Mouse (Mus musculus) layer of hippocampus, postnatal 36 days (tissue): ENCODE data around the gene Dusp2. TPM values are rescaled to one million over a fixed set of nuclear protein-coding genes. Genes with fewer than 3 reads are reported as not detected.

Experiments
- DNase-seq, 2 experiments: peaks; one replicate each; pipeline ENCODE4 v3.0.0; 2022
- total RNA-seq, 2 experiments: library from RNA; stranded (reverse); gene quantifications; 2 replicates each; pipeline ENCODE4 v1.2.3; 2021

Dusp2 gene
- total RNA-seq, 2 experiments from 2014 or later: 0.53 to 1.1 TPM

- DNase-seq: no peak
Measured at GRCm38 (mm10) chr2:127324456-127324855, 11.5 kb upstream of the Dusp2 start.

DNA sequence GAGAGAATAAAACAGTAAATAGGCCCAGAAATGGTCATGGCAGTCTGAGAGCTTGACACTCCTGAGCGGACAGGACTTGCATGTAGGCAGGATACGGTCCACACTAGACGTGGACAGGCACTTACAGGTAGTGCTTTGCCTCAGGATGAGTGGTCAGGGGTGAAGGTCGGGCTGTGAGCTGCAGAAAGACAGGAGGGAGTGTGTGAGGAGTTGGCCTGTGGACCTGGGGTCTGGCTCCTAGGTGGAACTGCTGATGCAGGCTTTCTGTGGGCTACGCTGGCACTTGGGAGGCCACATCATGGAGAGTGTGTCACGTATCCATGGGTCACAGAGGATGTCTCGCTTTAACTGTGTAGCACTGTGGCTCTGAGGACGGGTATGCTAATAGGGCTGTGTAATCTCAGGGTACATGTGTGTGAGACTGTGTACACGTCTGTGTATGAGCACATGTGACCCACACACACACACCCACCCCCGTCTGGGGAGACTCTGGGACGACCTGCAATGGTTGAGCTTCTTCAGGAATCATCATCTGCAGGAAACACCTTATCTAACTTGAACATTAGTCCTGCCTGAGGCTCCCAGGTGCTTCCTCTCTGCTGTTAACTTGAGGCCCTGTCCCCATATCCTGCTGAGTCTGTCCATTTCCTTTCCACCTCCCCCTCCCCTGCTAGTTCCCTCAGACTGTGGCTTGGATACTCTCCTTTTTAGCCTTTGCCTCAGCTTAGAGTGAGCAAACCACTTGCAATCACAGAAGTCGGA, 7.7 kb upstream of the Dusp2 start:
- no peak for DNase-seq

DNA sequence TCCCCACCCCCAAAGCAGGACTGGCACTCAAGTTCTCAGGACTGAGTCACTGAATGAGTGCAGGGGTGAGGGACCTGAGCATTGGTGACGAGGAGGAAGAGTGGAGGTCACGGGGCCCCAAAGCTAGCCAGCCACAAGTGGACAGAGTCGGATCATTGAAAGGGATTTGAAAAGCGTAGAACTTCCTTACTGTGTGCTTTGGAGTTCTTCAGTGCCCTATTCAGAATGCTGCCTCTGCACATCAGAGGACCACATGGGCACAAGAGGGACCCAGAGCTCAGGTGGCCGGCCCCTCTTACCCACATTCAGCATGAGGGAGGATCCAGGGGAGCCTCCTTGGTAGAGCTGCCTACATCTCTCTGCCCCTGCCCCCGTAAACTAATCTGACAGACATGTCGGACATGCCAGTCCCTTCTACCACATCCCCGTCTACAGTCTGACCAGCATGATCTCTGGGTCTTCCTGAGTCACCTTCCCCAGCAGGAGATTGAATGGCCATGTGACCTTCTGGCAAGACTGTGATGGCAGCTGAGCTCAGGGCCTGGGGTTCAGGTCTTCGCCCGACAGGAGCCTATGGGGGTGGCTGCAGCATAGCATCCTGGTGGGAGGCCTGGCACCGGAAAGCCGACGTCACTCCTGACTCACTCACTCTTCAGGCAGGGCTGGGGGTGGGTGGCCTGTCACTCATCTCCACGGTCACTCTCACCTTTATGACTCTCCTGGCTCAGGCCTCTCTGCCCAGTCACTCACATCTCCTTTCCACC, 3.0 kb upstream of the Dusp2 start:
- no peak for DNase-seq

GRCm38 (mm10) chr2:127333945-127334603, 1.9 kb upstream of the Dusp2 start:
- no peak for DNase-seq

- no peak for DNase-seq
Measured at GRCm38 (mm10) chr2:127335078-127335541, 849 bp upstream of the Dusp2 start.

DNA sequence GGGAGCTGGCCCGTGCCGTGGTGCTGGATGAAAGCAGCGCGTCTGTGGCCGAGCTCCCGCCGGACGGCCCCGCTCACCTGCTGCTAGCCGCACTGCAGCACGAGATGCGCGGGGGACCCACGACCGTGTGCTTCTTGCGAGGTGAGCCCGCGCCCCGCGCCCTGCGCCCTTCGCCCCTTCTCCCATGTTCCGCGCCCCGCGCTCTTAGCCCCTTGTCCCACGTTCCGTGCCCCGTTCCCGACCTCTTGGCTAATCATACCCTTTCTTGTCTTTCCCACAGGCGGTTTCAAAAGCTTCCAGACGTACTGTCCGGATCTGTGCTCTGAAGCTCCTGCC, 506 bp downstream of the Dusp2 start:
- DNase-seq: no peak

GRCm38 (mm10) chr2:127336885-127337284, 926 bp downstream of the Dusp2 start:
- no peak for DNase-seq

DNA sequence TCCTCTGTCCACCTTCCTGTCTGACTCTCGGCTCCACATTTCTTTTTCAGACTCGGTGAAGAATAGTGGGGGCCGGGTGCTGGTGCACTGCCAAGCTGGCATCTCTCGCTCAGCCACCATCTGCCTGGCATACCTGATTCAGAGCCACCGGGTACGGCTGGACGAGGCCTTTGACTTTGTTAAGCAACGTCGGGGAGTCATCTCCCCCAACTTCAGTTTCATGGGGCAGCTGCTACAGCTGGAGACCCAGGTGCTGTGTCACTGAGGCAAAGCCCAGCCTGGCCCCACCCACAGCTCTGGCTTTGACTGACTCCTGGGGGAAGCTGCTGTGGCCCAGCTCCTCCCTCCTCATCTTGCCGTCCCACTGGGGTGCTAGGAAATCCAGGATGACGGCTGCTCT, 1.6 kb downstream of the Dusp2 start:
- no peak for DNase-seq

GRCm38 (mm10) chr2:127338012-127338411, 2.1 kb downstream of the Dusp2 start:
- no peak for DNase-seq

- DNase-seq: no peak
Measured at GRCm38 (mm10) chr2:127338416-127338815, 2.5 kb downstream of the Dusp2 start, which contains the start of gene Astl. Gene Astl (plus strand): TSS chr2:127338639.

DNA sequence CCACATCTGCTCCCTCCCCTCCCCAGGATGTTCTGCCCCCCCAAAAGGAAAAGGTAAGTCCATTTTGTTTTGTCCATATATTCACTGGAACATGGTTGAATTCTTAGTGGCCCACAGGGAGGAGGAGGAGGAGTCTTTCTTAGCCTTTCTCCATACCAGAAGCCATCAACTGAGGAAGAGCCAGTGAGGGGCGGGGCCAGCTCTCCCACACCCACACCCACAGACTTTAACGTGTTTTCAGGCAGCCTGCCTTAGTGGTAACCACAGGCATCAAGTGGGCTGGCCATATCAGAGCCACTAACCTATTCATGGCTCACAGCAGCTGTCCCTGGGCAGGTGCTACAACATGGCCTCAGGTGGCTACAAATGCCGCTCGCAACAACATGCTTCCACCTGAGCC, 2.9 kb downstream of the Dusp2 start:
- no peak for DNase-seq

- DNase-seq: no peak
Measured at GRCm38 (mm10) chr2:127339262-127339661, 3.3 kb downstream of the Dusp2 start.

DNA sequence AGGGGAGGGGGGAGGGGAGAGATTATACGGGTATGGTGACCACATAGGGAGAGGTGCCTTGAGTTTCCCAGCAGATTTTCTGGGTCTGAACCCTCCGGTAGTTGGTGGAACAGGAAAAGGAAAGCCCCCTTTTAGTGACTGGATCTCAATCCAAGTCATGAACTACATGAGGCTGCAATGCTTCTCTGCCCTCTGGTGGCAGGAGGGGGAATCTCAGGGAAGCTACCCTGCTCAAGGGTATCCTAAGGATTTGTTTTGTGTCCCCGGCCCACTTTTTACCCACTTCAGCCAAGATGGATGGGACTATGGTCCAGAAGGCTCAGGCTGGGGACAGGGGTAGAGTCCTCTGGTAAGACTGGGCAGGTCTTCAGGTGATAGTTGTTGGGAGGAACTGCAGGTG, 5.2 kb downstream of the Dusp2 start:
- DNase-seq: peak; percentile 28 to 34

GRCm38 (mm10) chr2:127346334-127346733, 10.4 kb downstream of the Dusp2 start:
- DNase-seq: no peak

DNA sequence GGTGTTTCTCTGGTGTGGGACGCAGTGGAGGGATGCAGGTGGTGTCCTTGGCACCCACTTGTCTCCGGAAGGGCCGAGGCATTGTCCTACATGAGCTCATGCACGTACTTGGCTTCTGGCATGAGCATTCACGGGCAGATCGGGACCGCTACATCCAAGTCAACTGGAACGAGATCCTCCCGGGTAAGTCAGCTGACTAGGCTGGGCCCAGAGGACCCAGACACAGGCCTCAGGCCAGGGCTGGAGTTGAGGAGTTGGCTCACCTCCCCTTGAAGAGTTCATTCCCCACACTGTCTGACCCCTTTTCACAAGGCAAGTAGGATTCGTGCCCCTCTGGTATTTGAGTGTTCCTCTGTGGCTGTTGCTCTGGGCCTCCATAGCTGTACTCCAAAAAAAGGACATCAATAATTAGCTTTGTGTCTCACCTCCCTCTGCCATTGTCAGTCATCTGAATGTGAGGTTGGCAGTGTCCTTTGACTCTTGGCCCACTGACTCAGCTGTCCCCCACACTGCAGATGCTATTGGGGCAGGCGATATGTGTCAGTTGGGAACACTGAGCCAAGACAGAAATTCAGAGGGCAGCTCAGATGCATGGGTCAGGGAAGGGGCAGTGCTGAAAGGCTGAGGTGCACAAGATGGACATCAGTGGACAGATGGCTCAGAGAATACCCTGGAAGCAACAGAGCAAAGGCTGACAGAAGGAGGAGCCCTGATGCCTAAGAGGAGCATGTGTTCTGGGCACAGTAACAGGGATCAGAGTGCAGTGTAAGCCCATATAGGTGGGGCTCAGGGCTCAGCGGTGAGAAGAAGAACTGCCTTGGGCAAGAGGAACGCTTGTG, 11.4 kb downstream of the Dusp2 start:
- DNase-seq: no peak

DNA sequence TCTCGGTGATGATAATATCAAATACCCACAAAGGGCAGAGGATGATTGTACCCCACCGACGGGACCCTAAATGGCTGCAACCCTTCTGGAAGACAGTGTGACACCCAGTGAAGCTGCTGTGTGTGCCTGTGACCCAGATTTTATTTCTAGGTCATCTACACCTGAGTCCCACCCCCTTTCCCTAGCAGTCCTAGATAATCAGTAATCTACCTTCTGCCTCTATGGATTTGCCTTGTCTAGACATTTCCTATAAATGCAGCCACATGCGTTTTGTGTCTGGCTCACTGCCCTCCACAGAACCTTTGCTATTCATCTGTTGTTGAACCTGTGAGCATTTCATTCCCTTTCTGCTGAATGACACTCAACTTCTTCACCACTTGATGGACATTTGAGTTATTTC, 17.9 kb downstream of the Dusp2 start:
- no peak for DNase-seq

GRCm38 (mm10) chr2:127362459-127363281, 26.7 kb downstream of the Dusp2 start, which contains the start of gene Adra2b:
Gene Adra2b (plus strand): TSS chr2:127363208.
- DNase-seq: peak; percentile 77 to 78

- no peak for DNase-seq
Measured at GRCm38 (mm10) chr2:127363282-127363652, 27.3 kb downstream of the Dusp2 start.

DNA sequence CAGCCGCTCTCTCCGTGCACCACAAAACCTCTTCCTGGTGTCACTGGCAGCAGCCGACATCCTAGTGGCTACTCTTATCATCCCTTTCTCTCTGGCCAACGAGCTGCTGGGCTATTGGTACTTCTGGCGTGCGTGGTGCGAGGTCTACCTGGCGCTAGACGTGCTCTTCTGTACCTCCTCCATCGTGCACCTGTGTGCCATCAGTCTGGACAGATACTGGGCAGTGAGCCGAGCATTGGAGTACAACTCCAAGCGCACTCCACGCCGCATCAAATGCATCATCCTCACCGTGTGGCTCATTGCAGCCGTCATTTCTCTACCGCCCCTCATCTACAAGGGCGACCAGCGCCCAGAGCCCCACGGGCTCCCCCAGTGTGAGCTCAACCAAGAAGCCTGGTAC, 27.7 kb downstream of the Dusp2 start:
- no peak for DNase-seq

DNA sequence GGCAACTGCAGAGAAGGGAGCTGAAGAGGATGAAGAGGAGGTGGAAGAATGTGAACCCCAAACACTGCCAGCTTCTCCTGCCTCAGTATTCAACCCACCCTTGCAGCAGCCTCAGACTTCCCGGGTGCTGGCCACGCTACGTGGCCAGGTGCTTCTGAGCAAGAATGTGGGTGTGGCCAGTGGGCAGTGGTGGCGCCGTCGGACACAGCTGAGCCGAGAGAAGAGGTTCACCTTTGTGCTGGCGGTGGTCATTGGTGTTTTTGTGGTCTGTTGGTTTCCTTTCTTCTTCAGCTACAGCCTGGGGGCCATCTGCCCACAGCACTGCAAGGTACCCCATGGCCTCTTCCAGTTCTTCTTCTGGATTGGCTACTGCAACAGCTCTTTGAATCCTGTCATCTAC, 28.5 kb downstream of the Dusp2 start:
- no peak for DNase-seq

- DNase-seq: no peak
Measured at GRCm38 (mm10) chr2:127367126-127367820, 31.3 kb downstream of the Dusp2 start.
